Comparison of ENCODE assay signal across 16 mouse cellular contexts in the genomic region with DNA sequence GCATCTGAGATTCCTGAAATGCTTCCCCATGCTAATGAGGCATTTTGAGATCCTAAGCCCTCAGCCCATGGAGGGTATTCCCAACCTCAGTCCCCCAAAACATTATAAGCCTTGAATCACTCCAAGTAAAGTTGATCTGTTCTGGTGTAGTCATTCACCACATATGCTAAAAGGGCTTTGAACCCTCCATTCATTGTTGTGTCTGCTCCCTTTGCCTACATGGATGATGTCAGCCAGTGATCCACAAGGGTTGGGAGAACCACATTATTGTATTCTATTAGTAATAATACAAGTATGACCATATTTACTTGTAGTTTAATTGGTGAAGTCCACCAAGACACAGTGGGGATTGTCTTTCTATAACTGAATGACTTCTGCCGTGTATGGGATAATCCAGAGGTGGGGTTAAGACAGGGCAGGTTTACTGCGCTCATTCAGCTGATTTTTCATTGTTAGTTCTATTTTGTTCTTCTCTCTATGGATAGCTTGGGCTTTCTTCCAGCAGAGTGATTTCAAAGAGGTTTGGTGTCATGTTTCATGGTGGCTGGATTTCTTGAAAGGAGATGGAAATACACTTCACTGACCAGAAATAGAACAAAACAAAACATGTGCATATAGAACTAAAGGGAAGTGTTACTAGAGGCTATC.
DNase-seq lines count a peak whose midpoint lies in the region; ATAC-seq and TF ChIP-seq lines count a peak whose summit lies in the region.
"Had no signal": no experiment of that assay in that cellular context is flagged by ENCODE, and none has a peak within 500 bp of the region (broad histone marks: within the 10 kb centered on the region; RNA-seq: fewer than 3 reads in every experiment).

No protein-coding gene starts in this region.

- no peak for ATAC-seq in heart, embryonic 14.5 days (ENCODE audit: insufficient number of reproducible peaks, insufficient read depth, low FRiP score, low read depth)
- ATAC-seq in lung, embryonic 14.5 days (ENCODE audit: insufficient read depth) = no peak
- peak; percentile 43; the same call in 1 of the 2 replicates for ATAC-seq in forebrain, embryonic 15.5 days (replicated peaks)
- ATAC-seq: intestine, embryonic 15.5 days had no signal

- H3K9me3 ChIP-seq in heart, embryonic 14.5 days (ENCODE audit: control insufficient read depth, low read length) = no peaks in the 10 kb centered on the region
- H3K9me3 ChIP-seq in lung, embryonic 14.5 days (ENCODE audit: low read depth, low read length) = no peaks in the 10 kb centered on the region
- H3K9me3 ChIP-seq in forebrain, embryonic 15.5 days = no peaks in the 10 kb centered on the region
- H3K9me3 ChIP-seq: intestine, embryonic 15.5 days had no signal

- H3K4me2 ChIP-seq in heart, embryonic 14.5 days (ENCODE audit: low read length) = 0 out of 2 replicates have a peak overlapping the region, but pooled peaks have one; percentile 6
- no peak overlapping the region for H3K4me2 ChIP-seq in lung, embryonic 14.5 days
- no peak overlapping the region for H3K4me2 ChIP-seq in forebrain, embryonic 15.5 days (replicated peaks)
- H3K4me2 ChIP-seq: intestine, embryonic 15.5 days had no signal

- H3K9ac ChIP-seq in heart, embryonic 14.5 days (ENCODE audit: low read length) = no peak overlapping the region
- no peak overlapping the region for H3K9ac ChIP-seq in lung, embryonic 14.5 days
- H3K9ac ChIP-seq in forebrain, embryonic 15.5 days (replicated peaks) = no peak overlapping the region
- H3K9ac ChIP-seq: intestine, embryonic 15.5 days; liver, embryonic 14.5 days had no signal

- H3K27ac ChIP-seq in heart, embryonic 14.5 days (replicated peaks in 1 of 2; ENCODE audit: control insufficient read depth in 1 of 2, insufficient read depth in 1 of 2, low read depth in 2 of 2, low read length in 2 of 2) = peak overlapping the region; percentile 82 to 85
- no peak overlapping the region for H3K27ac ChIP-seq in lung, embryonic 14.5 days (ENCODE audit: low read depth)
- no peak overlapping the region for H3K27ac ChIP-seq in forebrain, embryonic 15.5 days (replicated peaks)
- H3K27ac ChIP-seq: intestine, embryonic 15.5 days; liver, embryonic 14.5 days had no signal

- 39% methylated on average over 2 of the region's 2 CpGs for WGBS in heart, embryonic 14.5 days
- WGBS in lung, embryonic 14.5 days = 37% methylated on average over 2 of the region's 2 CpGs
- WGBS in forebrain, embryonic 15.5 days = 5% methylated on average over 2 of the region's 2 CpGs

- intact Hi-C loops in heart, postnatal 25 days (cut with DNase I) = no loop called here

- no peaks in the 10 kb centered on the region for H3K36me3 ChIP-seq in heart, embryonic 14.5 days (ENCODE audit: control insufficient read depth, insufficient read depth, low read length)
- H3K36me3 ChIP-seq in lung, embryonic 14.5 days (ENCODE audit: insufficient read depth) = no peaks in the 10 kb centered on the region
- H3K36me3 ChIP-seq in forebrain, embryonic 15.5 days = no peaks in the 10 kb centered on the region
- H3K36me3 ChIP-seq: intestine, embryonic 15.5 days had no signal

- peaks cover 4 to 13% of the 10 kb centered on the region in 2 experiments for H3K4me1 ChIP-seq in heart, embryonic 14.5 days (ENCODE audit: control insufficient read depth in 2 of 2, insufficient read depth in 2 of 2, low read length in 2 of 2)
- H3K4me1 ChIP-seq in lung, embryonic 14.5 days (ENCODE audit: insufficient read depth) = no peaks in the 10 kb centered on the region
- H3K4me1 ChIP-seq in forebrain, embryonic 15.5 days = no peaks in the 10 kb centered on the region
- H3K4me1 ChIP-seq: intestine, embryonic 15.5 days had no signal

- no peak for TF ChIP-seq CTCF in lung, embryonic 14.5 days (IDR thresholded peaks at IDR 0.05; ENCODE audit: low read depth)

- H3K4me3 ChIP-seq in heart, embryonic 14.5 days (ENCODE audit: control insufficient read depth in 1 of 2, insufficient read depth in 1 of 2, low read depth in 1 of 2, low read length in 2 of 2) = no peak overlapping the region
- H3K4me3 ChIP-seq in lung, embryonic 14.5 days (ENCODE audit: low read depth, low read length) = no peak overlapping the region
- H3K4me3 ChIP-seq in forebrain, embryonic 15.5 days = no peak overlapping the region
- H3K4me3 ChIP-seq: intestine, embryonic 15.5 days had no signal

- no peaks in the 10 kb centered on the region for H3K27me3 ChIP-seq in heart, embryonic 14.5 days (ENCODE audit: control insufficient read depth, insufficient read depth, low read length)
- H3K27me3 ChIP-seq in lung, embryonic 14.5 days (ENCODE audit: insufficient read depth, low read length) = no peaks in the 10 kb centered on the region
- H3K27me3 ChIP-seq in forebrain, embryonic 15.5 days = no peaks in the 10 kb centered on the region
- H3K27me3 ChIP-seq: intestine, embryonic 15.5 days had no signal

- DNase-seq in heart, postnatal 25 days (ENCODE audit: low spot score) = no peak
- DNase-seq in lung, embryonic 14.5 days = peak; percentile 51
- no peak for DNase-seq in lung, adult 18-20 months
- peak; percentile 62 for DNase-seq in embryo, embryonic 10.5 days (ENCODE audit: low spot score)
- DNase-seq in left cerebral cortex, adult 9 months (ENCODE audit: low spot score in 2 of 2) = no peak
- DNase-seq in yolk sac, embryonic 10.5 days (ENCODE audit: low spot score) = no peak
- DNase-seq: cerebellum, adult 2 months; kidney, postnatal 4 days; lung, postnatal 4 days; right cerebral cortex, adult 18-20 months; spleen, adult 18-20 months; thymus, postnatal 36 days had no signal

Comparison
In these comparisons a context has a peak if more than half of its experiments do, and no peak if none do; other contexts are left out.
1. DNase-seq: peak in lung, embryonic 14.5 days (single experiment) and embryo, embryonic 10.5 days (single experiment); none in heart, postnatal 25 days (single experiment), lung, adult 18-20 months (0 of 2), left cerebral cortex, adult 9 months (0 of 2) and yolk sac, embryonic 10.5 days (single experiment).
2. H3K27ac ChIP-seq: peak in heart, embryonic 14.5 days (2 of 2); none in lung, embryonic 14.5 days (single experiment) and forebrain, embryonic 15.5 days (single experiment).